Mouse (Mus musculus): ENCODE measurements at regions not wholly inside any gene's neighbourhood (a gene's known extent, or its start where the extent isn't known, plus 50 kb on each side); places are given as distances from the start of the nearest gene placed in this dataset.

DNA sequence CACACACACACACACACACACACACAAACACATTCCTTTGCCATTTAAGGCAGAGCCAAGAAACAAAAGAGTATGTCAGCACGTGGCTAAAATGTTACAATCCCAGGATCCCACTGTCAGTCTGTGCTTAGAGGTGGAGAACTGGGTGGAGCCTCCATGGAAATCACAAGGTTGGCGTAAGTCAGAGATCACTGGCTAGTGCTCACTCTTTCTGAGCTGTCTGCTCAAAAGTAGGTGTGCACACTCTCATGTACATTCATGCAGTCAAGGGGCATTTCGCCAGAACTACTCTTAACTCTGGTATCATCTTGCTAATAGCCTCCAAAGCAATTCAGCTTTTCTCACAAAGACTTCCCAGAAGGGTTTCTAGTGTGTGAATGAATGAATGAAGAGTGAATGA lies 318.2 kb downstream of the Gm45692 start:
- H3K36me3 ChIP-seq (replicated peaks in 1 of 2; ENCODE audit: control insufficient read depth in 1 of 2, insufficient read depth in 1 of 2, low read length in 1 of 2), result no peaks in the 10 kb centered on the region
- H3K9me3 ChIP-seq (replicated peaks; ENCODE audit: low read length), result no peaks in the 10 kb centered on the region
- no peaks in the 10 kb centered on the region for H3K27me3 ChIP-seq (replicated peaks)
- H3K4me1 ChIP-seq (ENCODE audit: control insufficient read depth in 1 of 2, insufficient read depth in 2 of 2), result peaks cover 0 to 6% of the 10 kb centered on the region in 2 experiments; a peak in 1 of 4 replicates
- no peak overlapping the region for H3K27ac ChIP-seq (ENCODE audit: insufficient read depth, low read depth)
- in situ Hi-C loops (cut with MboI; ENCODE audit: low pct_ligation_motif_present, low pct_unique_long_range_greater_than_20kb, low sequenced_read_pairs) (loop anchor here (25.0 kb wide), 2 partner anchors 150 to 550 kb away; partner anchors contain the start of gene Zfp703), dilution Hi-C loops (cut with MboI; ENCODE audit: extremely low pct_ligation_motif_present, extremely low pct_unique_long_range_greater_than_20kb, low sequenced_read_pairs) (no loop called here)
- H3K4me3 ChIP-seq (replicated peaks in 1 of 3; ENCODE audit: low read depth in 2 of 3, low read length in 2 of 3, poor library complexity in 1 of 3), result no peak overlapping the region
- TF ChIP-seq MYC (IDR thresholded peaks at IDR 0.05; ENCODE audit: low read depth, low read length), result no peak
- TF ChIP-seq PAX5 (IDR thresholded peaks at IDR 0.05; ENCODE audit: low read length), result no peak
- no peak for TF ChIP-seq ZC3H11A (IDR thresholded peaks at IDR 0.05; ENCODE audit: low read depth, low read length)
- TF ChIP-seq RAD21 (IDR thresholded peaks at IDR 0.05; ENCODE audit: low read depth, low read length), result no peak
- no peak overlapping the region for H3K9ac ChIP-seq (ENCODE audit: insufficient read depth, low read depth)
- H3K4me2 ChIP-seq (ENCODE audit: insufficient read depth, low read depth, poor library complexity, severe bottlenecking), result no peak overlapping the region
- no peaks in the 10 kb centered on the region for H3K79me2 ChIP-seq (replicated peaks; ENCODE audit: control insufficient read depth, extremely low read depth, insufficient read depth, poor library complexity, severe bottlenecking)
- DNase-seq (ENCODE audit: extremely low read depth), result no peak

DNA sequence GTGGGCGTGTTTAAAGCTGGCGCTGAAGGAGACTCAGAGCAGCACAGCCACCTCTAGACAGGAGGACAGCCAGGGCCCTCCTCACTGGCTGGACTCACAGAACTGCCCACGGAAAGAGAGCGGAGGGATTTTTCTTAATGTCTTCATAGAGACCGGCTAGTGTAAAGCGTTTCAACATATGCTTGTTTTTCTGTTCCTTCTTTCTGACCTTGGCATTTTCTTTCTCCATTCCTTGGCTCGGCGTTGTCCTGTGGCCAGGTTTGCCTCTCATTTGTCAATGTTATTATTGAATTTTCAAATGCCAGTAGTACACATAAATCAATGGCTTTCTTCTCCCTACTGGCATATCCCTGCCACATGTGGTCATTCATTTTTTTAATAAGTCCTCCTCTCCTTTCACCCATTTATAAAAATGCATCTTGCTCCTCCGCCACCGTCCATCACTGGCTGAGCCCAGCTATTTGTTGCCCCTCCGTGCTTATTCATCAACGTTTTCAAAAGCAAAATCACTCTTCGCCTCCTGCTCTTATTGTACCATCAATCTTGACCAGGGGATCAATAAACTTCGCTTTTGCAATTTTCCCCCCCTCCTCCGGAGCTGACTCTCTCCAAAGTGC lies 319.0 kb downstream of the Gm45692 start:
- TF ChIP-seq ZMIZ1 (IDR thresholded peaks at IDR 0.05; ENCODE audit: low read depth, low read length) (no peak), BHLHE40 (IDR thresholded peaks at IDR 0.05; ENCODE audit: low read depth, low read length) (no peak), RAD21 (IDR thresholded peaks at IDR 0.05; ENCODE audit: low read depth, low read length) (no peak), GABPA (IDR thresholded peaks at IDR 0.05; ENCODE audit: insufficient replicate concordance, low read depth, low read length) (no peak), NRF1 (IDR thresholded peaks at IDR 0.05; ENCODE audit: low read depth, low read length) (no peak), MAX (IDR thresholded peaks at IDR 0.05; ENCODE audit: low read length) (no peak), ZC3H11A (IDR thresholded peaks at IDR 0.05; ENCODE audit: low read depth, low read length) (no peak), EP300 (IDR thresholded peaks at IDR 0.05; ENCODE audit: low read length) (no peak), POLR2AphosphoS2 (IDR thresholded peaks at IDR 0.05; ENCODE audit: low read depth, low read length) (no peak), CTCF (conservative IDR thresholded peaks at IDR 0.05 in 1 of 2, IDR thresholded peaks at IDR 0.05 in 1 of 2; ENCODE audit: low read depth in 2 of 2, low read length in 2 of 2) (no peak)
- H3K27me3 ChIP-seq (replicated peaks), result no peaks in the 10 kb centered on the region
- H3K36me3 ChIP-seq (replicated peaks in 1 of 2; ENCODE audit: control insufficient read depth in 1 of 2, insufficient read depth in 1 of 2, low read length in 1 of 2), result no peaks in the 10 kb centered on the region
- no peak overlapping the region for H3K27ac ChIP-seq (ENCODE audit: insufficient read depth, low read depth)
- in situ Hi-C loops (cut with MboI; ENCODE audit: low pct_ligation_motif_present, low pct_unique_long_range_greater_than_20kb, low sequenced_read_pairs) (loop anchor here (25.0 kb wide), 2 partner anchors 151 to 549 kb away; partner anchors contain the start of gene Zfp703), dilution Hi-C loops (cut with MboI; ENCODE audit: extremely low pct_ligation_motif_present, extremely low pct_unique_long_range_greater_than_20kb, low sequenced_read_pairs) (no loop called here)
- no peak overlapping the region for H3K4me2 ChIP-seq (ENCODE audit: insufficient read depth, low read depth, poor library complexity, severe bottlenecking)
- peaks cover 0 to 6% of the 10 kb centered on the region in 2 experiments; a peak in 1 of 4 replicates for H3K4me1 ChIP-seq (ENCODE audit: control insufficient read depth in 1 of 2, insufficient read depth in 2 of 2)
- H3K79me2 ChIP-seq (replicated peaks; ENCODE audit: control insufficient read depth, extremely low read depth, insufficient read depth, poor library complexity, severe bottlenecking), result no peaks in the 10 kb centered on the region
- H3K4me3 ChIP-seq (replicated peaks in 1 of 3; ENCODE audit: low read depth in 2 of 3, low read length in 2 of 3, poor library complexity in 1 of 3), result no peak overlapping the region
- H3K9me3 ChIP-seq (replicated peaks; ENCODE audit: low read length), result no peaks in the 10 kb centered on the region
- no peak overlapping the region for H3K9ac ChIP-seq (ENCODE audit: insufficient read depth, low read depth)
- DNase-seq (ENCODE audit: extremely low read depth), result no peak

DNA sequence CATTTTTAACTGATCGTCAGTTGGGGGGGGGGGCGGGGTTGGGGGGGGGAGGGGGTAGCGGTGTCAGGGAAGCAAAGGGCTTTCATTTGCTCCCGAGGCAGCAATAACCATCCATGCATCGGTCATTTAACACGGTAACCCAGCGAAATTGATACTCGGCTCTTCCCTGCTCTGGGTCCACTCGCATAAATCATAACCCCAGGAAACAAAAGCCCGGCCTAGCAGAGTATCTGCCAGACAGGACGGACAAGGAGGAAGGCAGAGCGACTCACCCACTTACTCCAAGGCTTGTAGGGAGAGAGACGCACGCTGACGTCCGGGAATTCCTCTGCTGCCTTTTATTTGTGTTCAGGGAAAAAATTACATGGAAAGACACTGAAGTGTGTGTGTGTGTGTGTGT lies 319.5 kb downstream of the Gm45692 start:
- dilution Hi-C loops (cut with MboI; ENCODE audit: extremely low pct_ligation_motif_present, extremely low pct_unique_long_range_greater_than_20kb, low sequenced_read_pairs) (no loop called here), in situ Hi-C loops (cut with MboI; ENCODE audit: low pct_ligation_motif_present, low pct_unique_long_range_greater_than_20kb, low sequenced_read_pairs) (loop anchor here (25.0 kb wide), 2 partner anchors 152 to 548 kb away; partner anchors contain the start of gene Zfp703)
- H3K4me1 ChIP-seq (ENCODE audit: control insufficient read depth in 1 of 2, insufficient read depth in 2 of 2), result peaks cover 0 to 6% of the 10 kb centered on the region in 2 experiments; a peak in 1 of 4 replicates
- TF ChIP-seq USF2 (conservative IDR thresholded peaks at IDR 0.05; ENCODE audit: low read depth, low read length) (no peak), RAD21 (IDR thresholded peaks at IDR 0.05; ENCODE audit: low read depth, low read length) (no peak), RCOR1 (conservative IDR thresholded peaks at IDR 0.05; ENCODE audit: low read depth, low read length) (no peak), HCFC1 (IDR thresholded peaks at IDR 0.05; ENCODE audit: low read depth, low read length) (no peak)
- H3K4me3 ChIP-seq (replicated peaks in 1 of 3; ENCODE audit: low read depth in 2 of 3, low read length in 2 of 3, poor library complexity in 1 of 3), result no peak overlapping the region
- no peaks in the 10 kb centered on the region for H3K27me3 ChIP-seq (replicated peaks)
- H3K9ac ChIP-seq (ENCODE audit: insufficient read depth, low read depth), result no peak overlapping the region
- no peaks in the 10 kb centered on the region for H3K36me3 ChIP-seq (replicated peaks in 1 of 2; ENCODE audit: control insufficient read depth in 1 of 2, insufficient read depth in 1 of 2, low read length in 1 of 2)
- H3K9me3 ChIP-seq (replicated peaks; ENCODE audit: low read length), result no peaks in the 10 kb centered on the region
- H3K79me2 ChIP-seq (replicated peaks; ENCODE audit: control insufficient read depth, extremely low read depth, insufficient read depth, poor library complexity, severe bottlenecking), result no peaks in the 10 kb centered on the region
- no peak overlapping the region for H3K27ac ChIP-seq (ENCODE audit: insufficient read depth, low read depth)
- no peak for DNase-seq (ENCODE audit: extremely low read depth)
- no peak overlapping the region for H3K4me2 ChIP-seq (ENCODE audit: insufficient read depth, low read depth, poor library complexity, severe bottlenecking)
